Mouse (Mus musculus): ENCODE measurements around the gene Zfp352.
"Not testable (repeated sequence)": the region's sequence is repeated elsewhere in the genome, so short reads cannot be mapped to it uniquely, and the experiment has no call there.

Gene Zfp352

GRCm38 (mm10) chr4:90218520-90218919 lies at the start of gene Zfp352:
TSS of gene Zfp352 (plus strand) at chr4:90218820.
- no peak for DNase-seq

GRCm38 (mm10) chr4:90170890-90171483 lies 47.6 kb upstream of the Zfp352 start:
- DNase-seq: no peak

GRCm38 (mm10) chr4:90174036-90174435 lies 44.6 kb upstream of the Zfp352 start:
- DNase-seq: no peak

GRCm38 (mm10) chr4:90203421-90203820 lies 15.2 kb upstream of the Zfp352 start:
- no peak for DNase-seq

GRCm38 (mm10) chr4:90211475-90211874 lies 7.1 kb upstream of the Zfp352 start:
- no peak for DNase-seq

GRCm38 (mm10) chr4:90212076-90212475 lies 6.5 kb upstream of the Zfp352 start:
- no peak for DNase-seq

- DNase-seq: not testable (repeated sequence)
Measured at GRCm38 (mm10) chr4:90235646-90236045, 17.0 kb downstream of the Zfp352 start.

- DNase-seq: no peak
Measured at GRCm38 (mm10) chr4:90269781-90270180, 51.2 kb downstream of the Zfp352 start.
